Mouse (Mus musculus): ENCODE results near the gene Dpp7.

The Dpp7 gene

GRCm38 (mm10) chr2:25356208-25357079, at the start of gene Dpp7:
Gene Dpp7, minus strand, starts transcription at chr2:25356359.
- DNase-seq (ENCODE audit: low read depth, low spot score) = peak; percentile 81

GRCm38 (mm10) chr2:25403994-25404393, 47.8 kb upstream of the Dpp7 start:
- DNase-seq (ENCODE audit: low read depth, low spot score) = no peak

GRCm38 (mm10) chr2:25402972-25403601, 46.9 kb upstream of the Dpp7 start:
- DNase-seq (ENCODE audit: low read depth, low spot score) = no peak

- DNase-seq (ENCODE audit: low read depth, low spot score) = peak; percentile 92
Observed at GRCm38 (mm10) chr2:25402377-25402971, 46.3 kb upstream of the Dpp7 start.

- peak; percentile 16 for DNase-seq (ENCODE audit: low read depth, low spot score)
Observed at GRCm38 (mm10) chr2:25400764-25401163, 44.6 kb upstream of the Dpp7 start.

- DNase-seq (ENCODE audit: low read depth, low spot score) = no peak
Observed at GRCm38 (mm10) chr2:25400291-25400690, 44.1 kb upstream of the Dpp7 start.

- DNase-seq (ENCODE audit: low read depth, low spot score) = no peak
Observed at GRCm38 (mm10) chr2:25399051-25399450, 42.9 kb upstream of the Dpp7 start, which contains the start of gene Npdc1. Gene Npdc1, plus strand, starts transcription at chr2:25399351.

GRCm38 (mm10) chr2:25398065-25398464, 41.9 kb upstream of the Dpp7 start:
- DNase-seq (ENCODE audit: low read depth, low spot score) = no peak

GRCm38 (mm10) chr2:25397010-25397409, 40.9 kb upstream of the Dpp7 start:
- DNase-seq (ENCODE audit: low read depth, low spot score) = no peak

- DNase-seq (ENCODE audit: low read depth, low spot score) = no peak
Observed at GRCm38 (mm10) chr2:25396597-25396983, 40.4 kb upstream of the Dpp7 start.

- no peak for DNase-seq (ENCODE audit: low read depth, low spot score)
Observed at GRCm38 (mm10) chr2:25395721-25396596, 39.8 kb upstream of the Dpp7 start, which contains the start of gene Entpd2. Gene Entpd2, plus strand, starts transcription at chr2:25395874.

GRCm38 (mm10) chr2:25394281-25395221, 38.4 kb upstream of the Dpp7 start:
- no peak for DNase-seq (ENCODE audit: low read depth, low spot score)

- DNase-seq (ENCODE audit: low read depth, low spot score) = no peak
Observed at GRCm38 (mm10) chr2:25391266-25391665, 35.1 kb upstream of the Dpp7 start.

GRCm38 (mm10) chr2:25384492-25384891, 28.3 kb upstream of the Dpp7 start:
- DNase-seq (ENCODE audit: low read depth, low spot score) = no peak

GRCm38 (mm10) chr2:25376589-25376988, 20.4 kb upstream of the Dpp7 start:
- DNase-seq (ENCODE audit: low read depth, low spot score) = peak; percentile 48

GRCm38 (mm10) chr2:25373431-25373830, 17.3 kb upstream of the Dpp7 start:
- no peak for DNase-seq (ENCODE audit: low read depth, low spot score)

GRCm38 (mm10) chr2:25372644-25373391, 16.7 kb upstream of the Dpp7 start:
- no peak for DNase-seq (ENCODE audit: low read depth, low spot score)

GRCm38 (mm10) chr2:25371764-25372643, 15.8 kb upstream of the Dpp7 start, which contains the start of gene Sapcd2:
Gene Sapcd2, plus strand, starts transcription at chr2:25372321.
- peak; percentile 91 for DNase-seq (ENCODE audit: low read depth, low spot score)

All from forelimb bud, embryonic 11.5 days (tissue).